Mouse (Mus musculus): ENCODE measurements around the gene Ykt6.

Gene Ykt6

GRCm38 (mm10) chr11:5948546-5949250, 6.8 kb upstream of the Ykt6 start:
- DNase-seq (ENCODE audit: low read depth) = no peak

DNA sequence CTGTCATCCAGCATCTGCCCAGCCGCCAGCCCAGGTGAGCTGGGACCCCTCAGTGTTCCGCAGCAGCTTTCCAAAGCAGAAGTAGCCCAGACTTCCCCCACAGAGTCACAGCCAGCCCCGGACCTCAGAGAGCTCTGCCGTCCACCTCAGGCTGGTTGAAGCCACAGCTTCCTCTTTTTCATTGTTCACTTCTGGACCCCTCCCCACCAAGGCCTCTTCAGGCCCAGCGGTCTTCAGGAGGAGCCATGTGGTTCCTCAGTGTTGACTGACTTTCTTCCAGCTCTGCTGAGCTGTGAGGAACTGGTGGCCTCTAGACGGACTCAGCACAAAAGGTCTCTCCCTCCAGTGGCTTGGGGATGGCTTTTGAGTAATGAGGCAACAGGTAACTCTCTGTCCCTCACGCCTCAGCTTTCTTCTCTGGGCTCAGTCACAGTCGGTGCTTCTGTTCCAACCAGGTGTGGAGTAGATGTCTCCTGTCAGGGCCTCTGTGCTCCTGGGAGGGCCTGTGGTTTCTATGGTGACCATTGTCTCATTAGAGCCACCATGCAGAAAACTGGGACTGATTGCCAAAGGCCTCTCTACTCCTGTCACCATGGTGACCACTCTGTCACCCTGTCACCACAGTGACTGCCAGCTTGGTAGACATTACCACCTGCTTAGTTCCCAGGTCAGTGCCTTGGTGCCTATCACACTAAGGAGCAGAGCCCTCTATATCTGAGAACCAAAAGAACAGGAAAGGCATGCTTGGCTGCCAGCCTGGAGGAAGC, 5.7 kb upstream of the Ykt6 start, which contains the start of gene Gck:
Gene Gck, minus strand, starts transcription at position 496 of the 767 bp plus-strand sequence.
- DNase-seq (ENCODE audit: low read depth) = peak; percentile 37

GRCm38 (mm10) chr11:5952501-5952900, 3.0 kb upstream of the Ykt6 start:
- DNase-seq (ENCODE audit: low read depth) = no peak

- DNase-seq (ENCODE audit: low read depth) = peak; percentile 51
Measured at GRCm38 (mm10) chr11:5953130-5953765, 2.2 kb upstream of the Ykt6 start.

DNA sequence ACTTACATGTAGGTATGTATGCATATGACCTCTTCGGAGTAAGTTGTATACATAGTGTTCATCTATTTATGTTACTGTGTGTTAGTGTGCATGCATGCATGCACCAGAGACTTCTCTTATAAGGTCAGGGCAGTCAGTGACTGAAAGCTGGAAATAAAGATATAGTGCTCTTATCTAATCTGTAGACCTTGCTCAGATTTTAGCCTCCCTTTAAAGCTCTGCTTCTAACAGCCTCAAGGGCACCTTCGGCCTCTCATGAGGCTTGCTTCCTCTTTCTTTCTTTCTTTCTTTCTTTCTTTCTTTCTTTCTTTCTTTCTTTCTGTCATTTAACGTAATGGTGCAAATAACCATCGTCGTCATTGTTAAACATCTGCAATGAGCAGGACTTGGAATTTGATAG, 1.1 kb upstream of the Ykt6 start:
- no peak for DNase-seq (ENCODE audit: low read depth)

DNA sequence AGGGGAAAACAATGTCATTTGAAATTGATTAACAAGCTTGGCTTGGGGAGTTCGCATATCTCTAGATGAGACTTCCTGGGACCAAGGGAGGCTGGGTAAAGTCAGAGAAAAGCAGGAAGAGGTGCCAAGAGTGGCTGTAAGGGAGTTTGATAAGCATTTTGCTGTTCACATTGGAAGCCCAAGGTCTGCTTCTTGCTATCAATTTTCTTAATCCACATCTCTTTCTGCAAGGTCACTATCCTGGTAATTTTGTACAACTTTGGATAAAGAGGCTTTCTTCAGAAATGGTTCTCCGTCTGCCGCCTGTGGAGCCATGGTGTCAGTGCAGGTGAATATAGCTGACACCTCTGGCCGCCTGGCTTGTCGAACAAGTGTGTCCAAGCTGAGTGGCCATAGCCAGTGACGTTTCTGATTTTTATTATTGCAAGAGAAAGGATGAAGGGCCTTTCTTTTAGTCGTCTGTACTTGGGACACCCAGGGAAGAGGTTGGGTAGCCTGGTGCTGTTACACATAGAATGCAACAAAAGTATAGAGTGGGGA, 458 bp upstream of the Ykt6 start:
- no peak for DNase-seq (ENCODE audit: low read depth)

DNA sequence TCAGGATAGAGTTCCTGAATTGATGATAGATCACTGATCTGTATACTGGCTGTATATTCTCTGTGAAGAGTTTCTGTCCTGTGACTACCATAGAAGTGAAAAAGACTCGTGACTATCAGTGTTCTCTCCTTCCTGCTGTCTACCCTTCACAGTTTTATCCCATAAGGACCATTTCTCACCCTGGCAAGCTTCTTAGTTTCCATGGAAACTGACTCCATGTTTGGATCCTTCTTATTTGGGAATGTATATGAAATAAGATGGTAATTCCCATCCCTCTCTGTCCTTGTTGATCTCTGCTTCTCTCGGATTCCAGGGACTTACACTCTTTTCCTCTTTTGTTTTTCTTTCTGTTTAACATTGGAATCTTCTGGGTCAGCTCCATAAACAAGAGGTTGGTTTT, 4.6 kb downstream of the Ykt6 start:
- no peak for DNase-seq (ENCODE audit: low read depth)

DNA sequence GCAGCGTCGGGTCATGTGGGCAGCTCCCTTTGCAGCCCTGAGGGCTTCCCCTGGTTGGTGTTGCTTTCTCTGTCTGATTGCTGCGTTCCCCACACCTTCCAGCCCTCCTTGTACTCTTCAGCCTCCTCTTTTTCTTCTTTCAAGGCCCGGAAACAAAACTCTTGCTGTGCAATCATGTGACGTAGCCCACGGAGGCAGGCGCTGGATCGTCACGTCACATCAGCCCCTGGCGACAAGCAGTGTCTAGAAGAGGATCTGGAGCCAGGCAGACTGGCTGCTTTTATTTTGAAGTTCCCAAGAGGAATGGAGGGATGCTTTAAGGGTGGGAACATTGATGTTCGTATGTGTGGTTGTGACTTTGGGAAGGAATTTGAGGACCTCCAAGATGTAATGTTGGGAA, 10.4 kb downstream of the Ykt6 start:
- DNase-seq (ENCODE audit: low read depth) = no peak

DNA sequence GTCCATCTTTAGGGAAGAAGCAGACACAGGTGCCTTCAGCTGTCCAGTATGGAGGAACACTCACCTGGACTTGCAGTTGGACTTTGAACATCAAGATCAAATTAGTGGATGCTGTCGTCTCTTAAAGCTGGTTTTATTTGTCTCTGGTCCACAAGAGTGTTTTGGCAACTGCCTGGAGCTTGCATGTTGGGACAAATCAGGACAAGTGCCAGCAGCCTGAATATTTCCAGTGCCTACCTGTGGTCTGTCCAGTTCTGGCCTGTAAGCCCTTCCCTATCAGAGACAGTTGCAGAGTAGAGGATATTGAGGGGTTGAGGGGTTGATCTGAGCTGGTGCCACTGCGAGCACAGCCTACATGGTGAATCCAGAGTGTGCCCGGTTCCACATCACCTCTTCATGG, 11.3 kb downstream of the Ykt6 start:
- no peak for DNase-seq (ENCODE audit: low read depth)

GRCm38 (mm10) chr11:5968223-5968622, 12.7 kb downstream of the Ykt6 start:
- no peak for DNase-seq (ENCODE audit: low read depth)

- no peak for DNase-seq (ENCODE audit: low read depth)
Measured at GRCm38 (mm10) chr11:5971202-5971601, 15.7 kb downstream of the Ykt6 start.

DNA sequence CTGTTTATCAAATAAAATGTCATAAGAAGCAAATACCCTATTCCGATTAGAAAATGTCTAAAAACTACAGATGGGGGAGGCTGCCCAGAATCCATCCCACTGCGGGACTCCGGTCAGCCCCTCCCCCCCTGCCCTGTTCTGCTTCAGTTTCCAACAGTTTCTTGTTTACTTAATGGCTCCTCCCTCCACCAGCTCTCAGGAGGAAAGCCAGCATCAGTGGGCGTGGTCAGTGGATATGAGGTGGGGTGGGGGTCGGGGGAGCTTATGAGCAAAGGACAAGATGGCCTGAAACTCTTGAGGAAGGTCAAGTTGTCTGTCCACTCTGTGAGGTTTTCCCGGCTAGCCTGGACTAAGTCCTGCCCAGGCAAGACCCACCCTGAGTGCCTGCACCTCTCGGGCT, 17.7 kb downstream of the Ykt6 start:
- DNase-seq (ENCODE audit: low read depth) = no peak

DNA sequence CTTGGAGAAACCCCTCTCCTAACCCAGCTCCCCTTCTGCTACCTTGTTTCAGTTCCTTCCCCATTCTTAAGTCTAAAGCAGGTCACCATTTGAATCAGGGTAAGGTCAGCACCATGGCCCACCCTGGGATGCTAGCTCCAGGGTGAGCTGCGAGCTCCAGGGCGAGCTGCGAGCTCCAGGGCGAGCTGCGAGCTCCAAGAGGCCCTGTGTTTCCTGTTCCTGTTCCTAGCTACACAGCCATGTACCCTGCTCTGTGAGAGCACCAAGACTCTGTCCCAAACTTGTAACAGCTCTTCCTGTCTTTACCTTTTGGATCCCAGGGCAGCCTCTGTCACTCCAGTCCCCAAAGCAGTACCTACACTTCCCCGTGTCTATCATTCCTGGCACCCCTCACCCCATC, 18.6 kb downstream of the Ykt6 start:
- no peak for DNase-seq (ENCODE audit: low read depth)

DNA sequence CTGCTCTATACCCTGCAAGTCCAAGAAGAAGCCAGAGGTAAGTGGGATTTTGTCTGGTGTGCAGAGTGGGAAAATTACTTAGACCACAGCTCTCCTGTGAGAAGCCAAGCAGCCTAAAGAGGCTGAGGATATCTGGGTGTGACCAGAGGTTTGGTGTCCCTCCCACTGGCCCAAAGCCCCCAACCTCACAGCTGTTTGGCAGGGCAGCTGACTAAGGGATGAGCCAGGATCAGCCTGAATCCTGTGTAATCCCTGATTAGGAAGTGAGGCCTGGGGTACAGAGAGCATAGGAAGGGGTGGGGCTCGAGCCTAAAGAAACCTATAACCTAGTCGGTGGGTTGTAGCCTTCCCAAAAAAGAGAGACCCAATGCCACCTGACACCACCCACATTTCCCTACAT, 19.6 kb downstream of the Ykt6 start:
- no peak for DNase-seq (ENCODE audit: low read depth)

DNA sequence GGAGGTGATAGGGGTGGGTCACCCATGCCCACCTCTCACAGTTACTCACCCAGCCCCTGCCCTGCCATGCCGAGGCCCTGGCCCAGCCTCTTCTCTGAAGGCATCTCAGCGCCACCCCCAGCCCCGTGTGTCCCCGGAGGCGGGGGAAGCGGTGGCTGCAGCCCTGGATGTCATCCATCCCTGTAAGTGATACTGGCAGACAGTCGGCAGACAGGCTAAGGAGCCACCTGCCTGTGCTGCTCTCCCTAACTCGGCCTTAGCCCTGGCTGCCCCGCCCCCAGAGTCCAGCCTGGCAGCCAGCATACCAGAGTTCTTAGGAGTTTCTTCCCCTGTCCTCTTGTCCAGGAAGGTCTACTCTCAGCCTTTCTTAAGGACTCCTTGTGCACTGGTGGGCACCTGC, 20.6 kb downstream of the Ykt6 start:
- no peak for DNase-seq (ENCODE audit: low read depth)

DNA sequence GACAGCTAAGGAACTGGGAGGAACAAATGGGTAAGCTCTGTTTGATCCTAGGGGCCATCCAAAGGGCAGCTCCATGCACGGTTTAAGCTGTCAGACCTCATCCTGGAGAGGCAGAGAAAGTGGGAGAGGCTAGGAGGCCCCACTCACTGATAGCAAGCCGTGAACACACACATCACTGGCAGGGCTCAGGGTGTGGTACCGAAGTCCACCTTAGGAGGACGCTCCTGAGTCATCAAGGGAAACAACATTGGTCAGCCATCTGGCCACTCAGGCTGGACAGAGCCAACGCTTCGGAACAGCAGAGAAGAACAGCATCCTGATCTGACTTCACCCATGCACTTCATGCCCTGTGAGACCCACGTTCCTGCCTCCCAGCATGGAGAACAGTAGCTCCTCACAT, 23.6 kb downstream of the Ykt6 start:
- no peak for DNase-seq (ENCODE audit: low read depth)

DNA sequence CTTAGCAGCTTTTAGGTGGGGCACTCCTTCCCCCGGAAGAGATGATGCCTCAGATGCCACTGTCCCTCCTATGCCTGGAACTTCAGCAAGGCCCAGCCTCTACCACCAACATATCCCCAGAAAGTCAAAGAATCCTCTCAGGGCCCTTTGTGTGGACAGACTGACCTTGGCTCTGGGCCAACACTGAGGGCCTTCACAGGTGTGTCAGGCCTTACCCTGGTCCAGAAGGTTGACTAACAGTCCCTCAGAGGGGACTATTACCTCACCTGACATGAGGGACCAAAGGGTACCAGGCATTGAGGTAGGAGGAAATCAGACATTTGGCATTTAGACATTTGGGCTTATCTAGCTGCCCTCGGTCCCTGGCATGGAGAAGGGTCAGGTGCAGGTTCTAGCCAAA, 24.6 kb downstream of the Ykt6 start:
- DNase-seq (ENCODE audit: low read depth) = no peak

- no peak for DNase-seq (ENCODE audit: low read depth)
Measured at GRCm38 (mm10) chr11:5980561-5980960, 25.1 kb downstream of the Ykt6 start.

DNA sequence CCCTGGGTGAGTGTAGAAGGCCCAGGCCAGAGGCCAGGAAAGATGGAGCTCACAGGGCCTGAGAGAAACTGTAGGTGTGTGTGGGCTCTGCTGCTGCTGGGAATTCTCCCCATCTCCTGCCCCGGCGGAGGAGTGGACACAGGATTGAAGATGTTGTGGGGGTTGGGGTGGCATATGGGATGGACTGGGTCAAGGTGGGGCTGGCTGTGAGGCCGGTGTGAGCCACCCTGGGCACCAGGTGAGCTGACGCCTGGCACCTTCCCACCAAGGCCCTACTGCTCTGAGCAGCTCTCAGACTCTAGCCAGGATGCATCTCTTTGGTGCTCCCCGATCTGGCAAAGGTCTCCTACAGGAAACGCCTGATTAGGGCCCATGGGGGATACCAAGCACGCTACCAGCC, 25.8 kb downstream of the Ykt6 start:
- no peak for DNase-seq (ENCODE audit: low read depth)

DNA sequence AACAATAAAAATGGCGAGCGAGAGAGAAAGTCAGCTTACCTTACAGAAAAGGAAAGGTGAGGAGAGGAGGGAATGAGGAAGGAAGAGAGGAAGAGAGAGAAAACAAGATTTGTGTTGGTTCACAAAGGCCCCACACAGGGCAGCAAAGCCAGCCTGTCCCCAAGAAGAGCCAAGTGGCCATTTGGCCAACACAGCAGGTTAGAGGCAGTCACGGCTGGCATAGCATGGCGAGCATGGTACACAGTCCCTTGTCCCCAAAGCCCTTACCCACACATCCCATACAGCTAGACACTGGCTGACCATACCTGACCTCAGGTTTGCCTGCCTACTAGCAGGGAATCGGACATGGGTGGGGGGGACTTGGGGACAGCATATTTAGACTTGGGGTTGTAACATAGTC, 28.1 kb downstream of the Ykt6 start:
- DNase-seq (ENCODE audit: low read depth) = no peak

GRCm38 (mm10) chr11:5988126-5988525, 32.6 kb downstream of the Ykt6 start:
- no peak for DNase-seq (ENCODE audit: low read depth)

GRCm38 (mm10) chr11:5989954-5990593, 34.6 kb downstream of the Ykt6 start:
- no peak for DNase-seq (ENCODE audit: low read depth)

Measured in c-Kit-positive CD71-negative TER-119-negative erythroid progenitor cells, embryonic 14.5 days (primary cell).